9 mouse cellular contexts compared by ENCODE assay signal in genomic region chr11:88158842-88159246, GRCm38 (mm10). TPM values are rescaled to one million over a fixed set of nuclear protein-coding genes. Genes with fewer than 3 reads are reported as not detected.
DNase-seq lines count a peak whose midpoint lies in the region; ATAC-seq and TF ChIP-seq lines count a peak whose summit lies in the region.
"Had no signal": no experiment of that assay in that cellular context is flagged by ENCODE, and none has a peak within 500 bp of the region (broad histone marks: within the 10 kb centered on the region; RNA-seq: fewer than 3 reads in every experiment).

No protein-coding gene starts in this region.

- no peak overlapping the region for H3K4me2 ChIP-seq in hindbrain, embryonic 16.5 days (ENCODE audit: low read length)
- H3K4me2 ChIP-seq in midbrain, embryonic 16.5 days (ENCODE audit: low read length): no peak overlapping the region

- peaks cover 8 to 32% of the 10 kb centered on the region in 2 experiments for H3K4me1 ChIP-seq in ES-E14 (ENCODE audit: control insufficient read depth in 2 of 2, insufficient read depth in 2 of 2, low read length in 2 of 2, poor library complexity in 1 of 2)
- peaks cover 56% of the 10 kb centered on the region for H3K4me1 ChIP-seq in hindbrain, embryonic 16.5 days (ENCODE audit: control insufficient read depth, insufficient read depth, low read depth, low read length)
- H3K4me1 ChIP-seq in midbrain, embryonic 16.5 days (ENCODE audit: control insufficient read depth, insufficient read depth, low read length): peaks cover 46% of the 10 kb centered on the region

- H3K27me3 ChIP-seq in hindbrain, embryonic 16.5 days (replicated peaks; ENCODE audit: control insufficient read depth, insufficient read depth, low read length): no peaks in the 10 kb centered on the region
- no peaks in the 10 kb centered on the region for H3K27me3 ChIP-seq in midbrain, embryonic 16.5 days (ENCODE audit: control insufficient read depth, insufficient read depth, low read depth, low read length)
- H3K27me3 ChIP-seq: megakaryocyte, embryonic 14.5 days had no signal

- intact Hi-C loops in gastrocnemius, adult 2 months (cut with DNase I): no loop called here
- intact Hi-C loops in left cerebral cortex, postnatal 25 days (cut with DNase I): no loop called here

- no peak overlapping the region for H3K4me3 ChIP-seq in ES-E14 (ENCODE audit: insufficient read depth in 1 of 2, low read depth in 1 of 2, low read length in 2 of 2, poor library complexity in 1 of 2, severe bottlenecking in 1 of 2)
- H3K4me3 ChIP-seq in gastrocnemius, adult 2 months: peak overlapping the region; percentile 70
- no peak overlapping the region for H3K4me3 ChIP-seq in hindbrain, embryonic 16.5 days (ENCODE audit: low read length)
- H3K4me3 ChIP-seq in midbrain, embryonic 16.5 days (ENCODE audit: low read depth, low read length): no peak overlapping the region

- whole genome bisulfite sequencing in hindbrain, embryonic 16.5 days: 65% methylated on average over 5 of the region's 5 CpGs
- 80% methylated on average over 5 of the region's 5 CpGs for WGBS in midbrain, embryonic 16.5 days

- TF ChIP-seq CTCF in gastrocnemius, adult 2 months (IDR thresholded peaks at IDR 0.05): no peak

- H3K9me3 ChIP-seq in ES-E14 (ENCODE audit: control insufficient read depth, insufficient read depth, low read depth, low read length): no peaks in the 10 kb centered on the region
- H3K9me3 ChIP-seq in hindbrain, embryonic 16.5 days (ENCODE audit: control insufficient read depth, low read length): no peaks in the 10 kb centered on the region
- H3K9me3 ChIP-seq in midbrain, embryonic 16.5 days (replicated peaks; ENCODE audit: control insufficient read depth, low read length, poor library complexity, severe bottlenecking): no peaks in the 10 kb centered on the region
- H3K9me3 ChIP-seq: megakaryocyte, embryonic 14.5 days had no signal

- ATAC-seq in hindbrain, embryonic 16.5 days: no peak
- no peak for ATAC-seq in midbrain, embryonic 16.5 days

- DNase-seq in adrenal gland, adult 2 months: peak; percentile 52
- no peak for DNase-seq in adrenal gland, postnatal 4 days (ENCODE audit: low spot score in 2 of 2)
- no peak for DNase-seq in ES-E14 (ENCODE audit: low read depth, low spot score)
- peak; percentile 89 for DNase-seq in gastrocnemius, adult 2 months
- DNase-seq in left cerebral cortex, postnatal 25 days (ENCODE audit: low spot score in 2 of 2): no peak
- DNase-seq in spleen, postnatal 4 days (ENCODE audit: low spot score in 2 of 2): no peak

- H3K36me3 ChIP-seq in ES-E14 (ENCODE audit: control insufficient read depth, insufficient read depth, low read length, poor library complexity, severe bottlenecking): no peaks in the 10 kb centered on the region
- no peaks in the 10 kb centered on the region for H3K36me3 ChIP-seq in hindbrain, embryonic 16.5 days (ENCODE audit: control insufficient read depth, insufficient read depth, low read length)
- no peaks in the 10 kb centered on the region for H3K36me3 ChIP-seq in midbrain, embryonic 16.5 days (ENCODE audit: control insufficient read depth, insufficient read depth, low read length)

- in situ Hi-C loops in ES-E14 (cut with MboI; ENCODE audit: low sequenced_read_pairs in 2 of 2, unreplicated experiment in 2 of 2): no loop called here

- H3K9ac ChIP-seq in ES-E14 (ENCODE audit: insufficient read depth, low read depth, low read length, poor library complexity, severe bottlenecking): peak overlapping the region; percentile 7; the same call in 1 of the 2 replicates
- H3K9ac ChIP-seq in hindbrain, embryonic 16.5 days (ENCODE audit: low read depth, low read length): no peak overlapping the region; the same call in 1 of the 2 replicates
- H3K9ac ChIP-seq in midbrain, embryonic 16.5 days (ENCODE audit: low read depth, low read length): no peak overlapping the region

- H3K27ac ChIP-seq in ES-E14 (ENCODE audit: insufficient read depth, low read depth, low read length, poor library complexity, severe bottlenecking): no peak overlapping the region
- peak overlapping the region; percentile 99 for H3K27ac ChIP-seq in gastrocnemius, adult 2 months
- H3K27ac ChIP-seq in hindbrain, embryonic 16.5 days (ENCODE audit: low read depth, low read length): peak overlapping the region; percentile 23; the same call in 1 of the 2 replicates
- peak overlapping the region; percentile 28; the same call in 1 of the 2 replicates for H3K27ac ChIP-seq in midbrain, embryonic 16.5 days (ENCODE audit: low read length)

TF ChIP-seq in ES-E14, 5 proteins besides CTCF, POLR2A, EP300 and RAD21:
- TF ChIP-seq ZNF384 (IDR thresholded peaks at IDR 0.05; ENCODE audit: low read depth, low read length) (no peak), ZC3H11A (IDR thresholded peaks at IDR 0.05; ENCODE audit: borderline replicate concordance, low read depth, low read length) (no peak), MAFK (IDR thresholded peaks at IDR 0.05; ENCODE audit: insufficient read depth, low read depth, low read length) (no peak), HCFC1 (IDR thresholded peaks at IDR 0.05; ENCODE audit: borderline replicate concordance, insufficient read depth, low read length) (no peak), CHD2 (IDR thresholded peaks at IDR 0.05; ENCODE audit: low read depth, low read length) (no peak)

RNA-seq across cellular contexts. Expression of gene Mrps23, which starts 45.3 kb away (rescaled TPM):
- 100 to 1,000 TPM; 194 to 208 TPM for total RNA-seq in adrenal gland, adult 2 months (2021)
- polyA plus RNA-seq in adrenal gland, adult 2 months (2012; rRNA removed): 44.9 and 51.2 TPM in 2 replicates
- total RNA-seq in adrenal gland, postnatal 4 days (2021): 100 to 1,000 TPM; 143 to 160 TPM
- total RNA-seq in ES-E14 (2012; rRNA removed): 94.7 and 139 TPM in 2 replicates
- 100 to 1,000 TPM; 122 to 144 TPM for total RNA-seq in gastrocnemius, adult 2 months (2021)
- polyA plus RNA-seq in hindbrain, embryonic 16.5 days (2015; fragmentation: Nextera tagmentation; extraction: Ambion mirVana): 61.1 and 68.8 TPM in 2 replicates
- polyA plus RNA-seq in midbrain, embryonic 16.5 days (2015; fragmentation: Nextera tagmentation; extraction: Ambion mirVana): 65.4 and 66.9 TPM in 2 replicates
- total RNA-seq in left cerebral cortex, postnatal 25 days (2021): 10 to 100 TPM; 73.6 to 74.5 TPM

Comparison
In these comparisons a context has a peak if more than half of its experiments do, and no peak if none do; other contexts are left out.
1. DNase-seq: peak in adrenal gland, adult 2 months (single experiment) and gastrocnemius, adult 2 months (single experiment); none in adrenal gland, postnatal 4 days (0 of 2), ES-E14 (single experiment), left cerebral cortex, postnatal 25 days (0 of 2) and spleen, postnatal 4 days (0 of 2).